Mouse (Mus musculus) limb, embryonic 13.5 days (tissue): ENCODE measurements at regions not wholly inside any gene's neighbourhood (a gene's known extent, or its start where the extent isn't known, plus 50 kb on each side); places are given as distances from the start of the nearest gene placed in this dataset.
A peak's percentile ranks its signal among the peaks of the same experiment; 100 is the strongest.
"Not testable (repeated sequence)": the region's sequence is repeated elsewhere in the genome, so short reads cannot be mapped to it uniquely, and the experiment has no call there.

Experiments
- ATAC-seq: fragments of 200-750 bp; cut with Nextera tagmentation; 2 replicates; pipeline ENCODE4 v1.8.0; 2017; ENCODE audit warnings: low read depth, moderate number of reproducible peaks, moderate TSS enrichment; ENCODE audit not compliant: low FRiP score
- H3K27ac ChIP-seq: fragments of 300-500 bp; sonication (generic); 2 replicates; pipeline ENCODE4 v1.5.1; 2015; ENCODE audit warnings: inconsistent platforms, mild to moderate bottlenecking, moderate library complexity
- H3K27me3 ChIP-seq: fragments of 300-500 bp; sonication (generic); 2 replicates; pipeline ENCODE4 v1.6.1; 2015; ENCODE audit warnings: mild to moderate bottlenecking, inconsistent platforms
- H3K36me3 ChIP-seq: fragments of 300-500 bp; sonication (generic); 2 replicates; pipeline ENCODE4 v1.6.1; 2015; ENCODE audit warnings: inconsistent platforms, mild to moderate bottlenecking, moderate library complexity
- H3K4me1 ChIP-seq: fragments of 300-500 bp; sonication (generic); 2 replicates; pipeline ENCODE4 v1.6.1; 2015; ENCODE audit warnings: inconsistent platforms
- H3K4me2 ChIP-seq: fragments of 300-500 bp; sonication (generic); replicated peaks from 2 replicates; pipeline ENCODE4 v1.6.1; 2015; ENCODE audit warnings: inconsistent platforms, mild to moderate bottlenecking, moderate library complexity
- H3K4me3 ChIP-seq: fragments of 300-500 bp; sonication (generic); 2 replicates; pipeline ENCODE4 v1.5.1; 2015; ENCODE audit warnings: moderate library complexity, mild to moderate bottlenecking, inconsistent platforms
- H3K9ac ChIP-seq: fragments of 300-500 bp; sonication (generic); 2 replicates; pipeline ENCODE4 v1.6.1; 2015; ENCODE audit warnings: mild to moderate bottlenecking, inconsistent platforms
- H3K9me3 ChIP-seq: fragments of 300-500 bp; sonication (generic); 2 replicates; pipeline ENCODE4 v1.6.1; 2016; ENCODE audit warnings: inconsistent platforms
- WGBS: fragments of 180-500 bp; shearing (Covaris S2); methylation state at CpG from one replicate; pipeline ENCODE4 v1.1.7; 2015; 5-methylcytosine and 5-hydroxymethylcytosine counted together

GRCm38 (mm10) chr3:6984918-6985317 lies 364.7 kb upstream of the 1700008P02Rik start:
- ATAC-seq, result no peak; the same call in 1 of the 2 replicates

GRCm38 (mm10) chr3:6957681-6958080 lies 337.4 kb upstream of the 1700008P02Rik start:
- WGBS, result 90% methylated on average over 7 of the region's 7 CpGs
- no peak for ATAC-seq
- no peaks in the 10 kb centered on the region for H3K4me1 ChIP-seq
- H3K27ac ChIP-seq, result no peak overlapping the region
- H3K4me3 ChIP-seq, result no peak overlapping the region
- no peaks in the 10 kb centered on the region for H3K9me3 ChIP-seq
- no peak overlapping the region for H3K4me2 ChIP-seq
- H3K27me3 ChIP-seq, result no peaks in the 10 kb centered on the region
- H3K9ac ChIP-seq, result no peak overlapping the region
- no peaks in the 10 kb centered on the region for H3K36me3 ChIP-seq

More at GRCm38 (mm10) chr3:6984918-6985317, 364.7 kb upstream of the 1700008P02Rik start:
- Histone ChIP-seq H3K4me3 (no peak overlapping the region), H3K27me3 (no peaks in the 10 kb centered on the region), H3K36me3 (no peaks in the 10 kb centered on the region), H3K27ac (no peak overlapping the region), H3K9me3 (no peaks in the 10 kb centered on the region), H3K9ac (no peak overlapping the region), H3K4me2 (no peak overlapping the region), H3K4me1 (no peaks in the 10 kb centered on the region)
- 68% methylated on average over 4 of the region's 4 CpGs for WGBS

DNA sequence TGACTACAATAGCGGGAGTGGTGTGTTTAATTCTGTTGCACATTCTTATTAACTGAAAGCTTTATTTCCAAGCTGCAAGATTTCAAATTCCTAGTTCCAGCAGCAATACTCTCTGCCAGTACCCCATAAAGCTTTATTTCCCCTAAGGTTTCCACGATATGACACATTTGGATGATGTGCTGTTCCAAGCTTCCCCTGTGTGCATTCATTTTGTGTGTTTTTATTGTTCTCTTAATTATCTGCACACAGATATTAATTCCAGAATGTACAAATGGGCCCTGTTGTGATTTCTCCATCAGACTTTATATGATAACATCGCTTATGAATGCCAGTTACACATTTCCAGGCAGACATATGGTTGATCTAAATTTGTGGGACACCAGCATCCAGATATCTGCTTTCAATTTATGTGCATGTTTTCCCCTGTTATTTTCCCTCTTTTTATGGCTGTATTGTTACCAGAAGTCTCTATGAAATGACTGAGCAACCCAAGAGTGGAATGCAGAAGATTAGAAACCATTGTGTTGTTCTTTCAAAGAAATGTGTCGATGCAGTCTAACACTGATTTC lies 312.4 kb upstream of the 1700008P02Rik start:
- H3K9me3 ChIP-seq, result no peaks in the 10 kb centered on the region
- H3K4me3 ChIP-seq, result no peak overlapping the region
- peak; percentile 84 for ATAC-seq
- WGBS, result 40% methylated on average over 4 of the region's 4 CpGs
- no peak overlapping the region; the same call in 1 of the 2 replicates for H3K27ac ChIP-seq
- H3K4me2 ChIP-seq, result no peak overlapping the region
- no peaks in the 10 kb centered on the region for H3K27me3 ChIP-seq
- no peaks in the 10 kb centered on the region for H3K36me3 ChIP-seq
- no peak overlapping the region for H3K9ac ChIP-seq
- 0 out of 2 replicates have a peak, but pooled peaks cover 6% of the 10 kb centered on the region for H3K4me1 ChIP-seq

- peak; percentile 69; the same call in 1 of the 2 replicates for ATAC-seq
- Histone ChIP-seq H3K27ac (peak overlapping the region; percentile 44; the same call in 1 of the 2 replicates), H3K4me2 (no peak overlapping the region), H3K27me3 (no peaks in the 10 kb centered on the region), H3K4me3 (no peak overlapping the region), H3K9ac (no peak overlapping the region), H3K9me3 (no peaks in the 10 kb centered on the region), H3K36me3 (no peaks in the 10 kb centered on the region), H3K4me1 (peaks cover 12% of the 10 kb centered on the region)
- 25% methylated on average over 1 of the region's 1 CpGs for WGBS
Observed at GRCm38 (mm10) chr3:6926737-6927136, 306.5 kb upstream of the 1700008P02Rik start.

GRCm38 (mm10) chr3:6922647-6923046 lies 302.4 kb upstream of the 1700008P02Rik start:
- WGBS, result 70% methylated on average over 2 of the region's 2 CpGs
- H3K4me1 ChIP-seq, result peaks cover 12% of the 10 kb centered on the region
- not testable (repeated sequence) for H3K4me2 ChIP-seq, H3K27ac ChIP-seq, H3K4me3 ChIP-seq, ATAC-seq, H3K27me3 ChIP-seq, H3K9ac ChIP-seq, H3K36me3 ChIP-seq, H3K9me3 ChIP-seq

DNA sequence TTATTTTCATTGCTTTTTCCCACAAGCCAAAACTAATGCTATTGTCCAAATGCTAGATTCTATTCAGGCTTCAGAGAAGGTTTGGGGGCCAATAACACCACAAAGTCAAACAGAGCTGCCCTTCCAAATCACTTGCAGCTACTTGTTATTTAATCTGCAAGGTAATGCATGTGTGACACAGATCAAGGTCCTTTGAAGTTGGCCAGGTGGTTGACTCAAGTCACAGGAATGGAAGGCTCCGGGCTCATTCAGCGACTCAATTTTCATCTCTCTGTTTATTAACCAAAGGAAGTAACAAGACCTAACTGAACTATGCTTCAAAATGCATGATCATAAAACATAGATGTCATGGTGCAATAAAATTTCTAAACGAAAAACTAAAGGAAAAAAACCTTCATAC lies 300.0 kb upstream of the 1700008P02Rik start:
- Histone ChIP-seq H3K27ac (no peak overlapping the region), H3K4me2 (no peak overlapping the region), H3K9ac (no peak overlapping the region), H3K9me3 (no peaks in the 10 kb centered on the region), H3K4me3 (no peak overlapping the region), H3K4me1 (0 out of 2 replicates have a peak, but pooled peaks cover 4% of the 10 kb centered on the region), H3K36me3 (no peaks in the 10 kb centered on the region), H3K27me3 (no peaks in the 10 kb centered on the region)
- peak; percentile 24; the same call in 1 of the 2 replicates for ATAC-seq
- WGBS, result 16% methylated on average over 3 of the region's 3 CpGs

GRCm38 (mm10) chr3:6887936-6888335 lies 267.7 kb upstream of the 1700008P02Rik start:
- Histone ChIP-seq H3K4me2 (no peak overlapping the region), H3K36me3 (no peaks in the 10 kb centered on the region), H3K27me3 (no peaks in the 10 kb centered on the region), H3K27ac (no peak overlapping the region), H3K9ac (no peak overlapping the region), H3K4me3 (no peak overlapping the region), H3K4me1 (peaks cover 4% of the 10 kb centered on the region; the same call in 1 of the 2 replicates), H3K9me3 (no peaks in the 10 kb centered on the region)
- 8% methylated on average over 1 of the region's 1 CpGs for WGBS
- no peak for ATAC-seq

DNA sequence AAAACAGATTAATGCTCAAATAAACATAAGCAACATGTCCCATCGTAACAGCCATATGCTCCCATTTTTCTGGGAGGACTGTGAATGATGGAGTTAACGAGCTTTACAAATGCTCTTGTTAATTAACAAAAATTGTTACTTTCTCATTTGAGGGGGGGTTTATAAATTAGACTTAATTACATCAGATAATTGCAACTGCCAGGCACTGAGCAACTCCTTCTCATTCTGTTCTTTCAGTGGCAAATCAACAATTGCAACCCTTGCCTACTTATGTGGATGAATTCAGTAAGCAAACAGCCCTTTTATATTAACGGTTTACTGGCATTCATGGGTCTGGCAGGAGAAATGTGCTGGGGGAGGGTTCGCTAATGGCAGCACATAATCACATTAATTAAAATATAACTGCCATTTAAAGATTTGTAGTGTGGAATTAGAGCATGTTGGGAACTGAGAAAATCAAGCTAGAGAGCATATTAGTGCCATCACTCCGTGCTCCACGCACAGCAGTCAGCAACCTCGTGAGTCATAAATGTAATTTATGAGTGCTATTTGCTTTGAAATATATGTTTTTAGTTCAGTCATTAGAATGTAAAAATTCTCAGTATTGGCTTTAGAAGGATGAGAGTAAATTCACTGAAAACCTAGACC lies 266.9 kb upstream of the 1700008P02Rik start:
- Histone ChIP-seq H3K27ac (no peak overlapping the region), H3K9ac (no peak overlapping the region), H3K4me3 (no peak overlapping the region), H3K4me2 (no peak overlapping the region), H3K4me1 (peaks cover 4% of the 10 kb centered on the region; the same call in 1 of the 2 replicates), H3K9me3 (no peaks in the 10 kb centered on the region), H3K27me3 (no peaks in the 10 kb centered on the region), H3K36me3 (no peaks in the 10 kb centered on the region)
- no peak for ATAC-seq
- WGBS, result 17% methylated on average over 7 of the region's 7 CpGs

- no peak for ATAC-seq
- 56% methylated on average over 4 of the region's 4 CpGs for WGBS
- peaks cover 4% of the 10 kb centered on the region; the same call in 1 of the 2 replicates for H3K4me1 ChIP-seq
- H3K9me3 ChIP-seq, result no peaks in the 10 kb centered on the region
- no peaks in the 10 kb centered on the region for H3K27me3 ChIP-seq
- H3K36me3 ChIP-seq, result no peaks in the 10 kb centered on the region
- no peak overlapping the region for H3K4me2 ChIP-seq
- H3K27ac ChIP-seq, result no peak overlapping the region
- H3K9ac ChIP-seq, result no peak overlapping the region
- H3K4me3 ChIP-seq, result no peak overlapping the region
Observed at GRCm38 (mm10) chr3:6886200-6887052, 266.2 kb upstream of the 1700008P02Rik start.

- H3K27ac ChIP-seq, result no peak overlapping the region
- no peak overlapping the region for H3K9ac ChIP-seq
- 87% methylated on average over 1 of the region's 1 CpGs for WGBS
- ATAC-seq, result no peak
- no peak overlapping the region for H3K4me3 ChIP-seq
- H3K9me3 ChIP-seq, result no peaks in the 10 kb centered on the region
- H3K4me1 ChIP-seq, result peaks cover 4% of the 10 kb centered on the region; the same call in 1 of the 2 replicates
- no peaks in the 10 kb centered on the region for H3K36me3 ChIP-seq
- no peak overlapping the region for H3K4me2 ChIP-seq
- H3K27me3 ChIP-seq, result no peaks in the 10 kb centered on the region
Observed at GRCm38 (mm10) chr3:6883401-6883800, 263.2 kb upstream of the 1700008P02Rik start.

DNA sequence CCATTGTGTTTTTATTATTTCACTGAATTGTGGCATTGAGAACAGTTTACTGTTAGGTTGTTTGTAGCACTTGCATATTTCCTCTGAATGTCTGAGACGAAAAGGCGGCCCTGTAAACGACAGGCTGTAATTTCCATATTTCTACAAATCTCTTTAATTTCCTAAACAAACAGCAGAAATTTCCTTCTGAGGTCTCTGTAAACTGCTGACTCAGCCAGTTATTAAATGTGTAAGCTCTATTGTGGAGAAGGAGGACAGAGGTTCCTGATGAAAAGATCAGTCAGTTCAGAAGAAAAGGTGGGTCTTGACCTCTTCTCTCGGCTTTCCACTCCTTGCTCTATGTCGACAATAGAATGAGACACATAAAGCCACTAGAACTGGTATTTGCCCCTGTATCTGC lies 256.0 kb upstream of the 1700008P02Rik start:
- no peak for ATAC-seq
- WGBS, result 85% methylated on average over 5 of the region's 5 CpGs

GRCm38 (mm10) chr3:6872170-6872569 lies 251.9 kb upstream of the 1700008P02Rik start:
- Histone ChIP-seq H3K9ac (no peak overlapping the region), H3K27me3 (no peaks in the 10 kb centered on the region), H3K4me2 (no peak overlapping the region), H3K36me3 (no peaks in the 10 kb centered on the region), H3K27ac (no peak overlapping the region), H3K4me3 (no peak overlapping the region), H3K9me3 (no peaks in the 10 kb centered on the region), H3K4me1 (no peaks in the 10 kb centered on the region)
- ATAC-seq, result no peak
- WGBS, result 53% methylated on average over 3 of the region's 3 CpGs

More for the DNA sequence above, 256.0 kb upstream of the 1700008P02Rik start:
- no peak overlapping the region for H3K27ac ChIP-seq
- no peaks in the 10 kb centered on the region for H3K4me1 ChIP-seq
- no peaks in the 10 kb centered on the region for H3K9me3 ChIP-seq
- H3K4me2 ChIP-seq, result no peak overlapping the region
- H3K4me3 ChIP-seq, result no peak overlapping the region
- H3K9ac ChIP-seq, result no peak overlapping the region
- no peaks in the 10 kb centered on the region for H3K36me3 ChIP-seq
- H3K27me3 ChIP-seq, result no peaks in the 10 kb centered on the region
